Mouse (Mus musculus) liver, embryonic 13.5 days (tissue): ENCODE results near the gene Hist1h3i. TPM values are rescaled to one million over a fixed set of nuclear protein-coding genes. Genes with fewer than 3 reads are reported as not detected.
"Not testable (repeated sequence)": the region's sequence is repeated elsewhere in the genome, so short reads cannot be mapped to it uniquely, and the experiment has no call there.

Source experiments
- ATAC-seq: fragments of 200-750 bp; cut with Nextera tagmentation; 2 replicates; pipeline ENCODE4 v1.8.0; 2017; ENCODE audit warnings: low read depth, mild to moderate bottlenecking, moderate number of reproducible peaks, moderate library complexity
- DNase-seq: peaks from one replicate; pipeline ENCODE4 v3.0.0; 2022
- H3K27ac ChIP-seq: fragments of 300-500 bp; sonication (generic); 2 replicates; pipeline ENCODE4 v1.5.1; 2015; ENCODE audit warnings: moderate library complexity, mild to moderate bottlenecking, inconsistent platforms
- H3K27me3 ChIP-seq: fragments of 300-500 bp; sonication (generic); 2 replicates; pipeline ENCODE4 v1.6.1; 2015; ENCODE audit warnings: mild to moderate bottlenecking, inconsistent platforms
- H3K36me3 ChIP-seq: fragments of 300-500 bp; sonication (generic); 2 replicates; pipeline ENCODE4 v1.6.1; 2015; ENCODE audit warnings: mild to moderate bottlenecking, inconsistent platforms
- H3K4me1 ChIP-seq: fragments of 300-500 bp; sonication (generic); replicated peaks from 2 replicates; pipeline ENCODE4 v1.6.1; 2015; ENCODE audit warnings: inconsistent platforms
- H3K4me2 ChIP-seq: fragments of 300-500 bp; sonication (generic); 2 replicates; pipeline ENCODE4 v1.6.1; 2015; ENCODE audit warnings: inconsistent platforms, mild to moderate bottlenecking, moderate library complexity
- H3K4me3 ChIP-seq: fragments of 300-500 bp; sonication (generic); replicated peaks from 2 replicates; pipeline ENCODE4 v1.5.1; 2015; ENCODE audit warnings: mild to moderate bottlenecking, inconsistent platforms
- H3K9ac ChIP-seq: fragments of 300-500 bp; sonication (generic); 2 replicates; pipeline ENCODE4 v1.6.1; 2015; ENCODE audit warnings: mild to moderate bottlenecking, inconsistent platforms
- H3K9me3 ChIP-seq: fragments of 300-500 bp; sonication (generic); replicated peaks from 2 replicates; pipeline ENCODE4 v1.6.1; 2016; ENCODE audit warnings: inconsistent platforms
- WGBS: fragments of 180-500 bp; shearing (Covaris S2); methylation state at CpG from one replicate; pipeline ENCODE4 v1.1.7; 2015; ENCODE audit not compliant: insufficient replicate concordance; 5-methylcytosine and 5-hydroxymethylcytosine counted together
- polyA plus RNA-seq: library from polyadenylated mRNA; unstranded; fragments of >200 nt; fragmentation: Nextera tagmentation; extraction: Ambion mirVana; gene quantifications from 2 replicates; pipeline ENCODE4 v1.2.1, GENCODE M21; 2015

Gene Hist1h3i
- polyA plus RNA-seq, 1 experiment from 2014 or later = 194 TPM

DNA sequence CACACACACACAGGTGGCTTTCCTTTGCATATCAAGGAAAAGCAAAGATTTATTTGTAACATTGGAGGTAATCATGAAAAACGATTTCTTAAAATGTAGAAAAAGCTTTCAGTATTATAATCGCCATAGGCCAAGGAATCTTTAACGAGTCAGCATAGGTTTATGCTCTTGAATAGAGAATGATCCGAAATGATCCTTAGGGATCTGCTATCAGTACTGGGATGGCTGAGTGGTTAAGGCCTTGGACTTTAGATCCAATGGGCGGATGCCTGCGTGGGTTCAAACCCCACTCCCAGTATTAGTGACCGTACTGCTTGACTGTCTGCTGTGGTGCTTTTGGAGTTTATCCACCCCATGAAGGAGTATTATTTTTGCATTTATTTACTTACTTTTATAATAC is 12.4 kb upstream of the Hist1h3i start:
- Histone ChIP-seq H3K9me3 (no peaks in the 10 kb centered on the region), H3K4me3 (no peak overlapping the region), H3K4me1 (peaks cover 5% of the 10 kb centered on the region), H3K9ac (no peak overlapping the region), H3K27ac (no peak overlapping the region), H3K36me3 (no peaks in the 10 kb centered on the region), H3K4me2 (no peak overlapping the region), H3K27me3 (no peaks in the 10 kb centered on the region)
- ATAC-seq = no peak
- no peak for DNase-seq
- WGBS = 78% methylated on average over 7 of the region's 7 CpGs

DNA sequence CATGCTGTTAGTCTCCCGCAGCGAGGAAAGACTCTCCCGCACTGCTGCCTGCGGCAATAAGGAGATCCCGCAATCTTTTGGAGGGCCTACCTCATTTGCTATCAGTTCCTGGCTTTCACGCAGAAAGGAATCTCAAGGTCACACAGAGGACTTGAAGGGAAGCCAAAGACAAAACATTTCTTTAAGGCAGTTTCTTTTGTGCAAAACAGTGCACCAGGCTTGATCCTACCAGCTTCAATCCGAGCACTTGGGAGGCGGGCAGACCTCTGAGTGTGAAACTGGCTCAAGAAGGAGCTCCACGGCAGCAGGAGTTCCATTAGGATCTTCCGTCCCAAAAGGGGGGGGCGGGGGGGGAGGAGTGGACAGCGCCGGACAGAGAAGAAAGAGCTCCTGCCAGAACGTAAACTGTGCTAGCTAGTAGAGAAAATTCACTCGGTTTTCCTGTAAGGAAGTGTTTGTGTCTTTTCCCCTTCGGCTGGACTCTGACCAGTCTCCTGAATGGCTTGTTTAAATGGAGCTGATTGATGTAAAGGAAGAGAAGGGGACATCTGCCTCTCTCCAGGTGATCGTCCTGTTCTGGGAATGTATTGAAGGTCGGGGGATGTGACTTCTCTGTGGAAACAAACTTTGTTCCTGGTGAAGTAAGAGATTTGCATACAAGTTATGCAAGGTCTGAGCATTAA is 7.6 kb upstream of the Hist1h3i start:
- 33% methylated on average over 17 of the region's 18 CpGs for WGBS
- no peaks in the 10 kb centered on the region for H3K27me3 ChIP-seq
- H3K4me3 ChIP-seq = no peak overlapping the region
- no peaks in the 10 kb centered on the region for H3K36me3 ChIP-seq
- ATAC-seq (no peak), DNase-seq (no peak)
- no peak overlapping the region for H3K27ac ChIP-seq
- peak overlapping the region; percentile 52; the same call in 1 of the 2 replicates for H3K9ac ChIP-seq
- H3K4me2 ChIP-seq = peak overlapping the region; percentile 41
- H3K4me1 ChIP-seq = peaks cover 36% of the 10 kb centered on the region
- H3K9me3 ChIP-seq = no peaks in the 10 kb centered on the region

DNA sequence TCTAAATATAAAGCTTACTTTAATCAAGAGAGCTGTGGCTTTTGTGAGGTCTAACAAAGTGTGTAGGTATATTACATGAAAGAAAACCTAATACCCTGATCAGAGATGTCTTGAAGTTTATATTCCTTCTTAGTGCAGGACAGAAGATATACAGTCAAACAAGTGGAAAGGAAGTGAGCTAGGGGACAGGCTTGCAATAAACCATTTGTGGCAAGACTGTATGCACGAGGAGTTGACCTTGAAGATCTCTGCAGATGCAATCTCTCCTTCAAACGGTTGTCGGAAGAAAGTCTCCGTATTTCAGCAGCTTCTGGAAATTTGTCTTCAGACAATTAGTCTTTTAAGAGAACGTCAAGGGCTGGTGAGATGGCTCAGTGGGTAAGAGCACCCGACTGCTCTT is 6.8 kb upstream of the Hist1h3i start:
- ATAC-seq (no peak), DNase-seq (no peak)
- Histone ChIP-seq H3K27ac (peak overlapping the region; percentile 100), H3K27me3 (no peaks in the 10 kb centered on the region), H3K4me2 (0 out of 2 replicates have a peak overlapping the region, but pooled peaks have one; percentile 34), H3K36me3 (no peaks in the 10 kb centered on the region), H3K4me1 (peaks cover 44% of the 10 kb centered on the region), H3K9me3 (no peaks in the 10 kb centered on the region), H3K9ac (peak overlapping the region; percentile 81), H3K4me3 (no peak overlapping the region)
- WGBS = 39% methylated on average over 6 of the region's 6 CpGs

DNA sequence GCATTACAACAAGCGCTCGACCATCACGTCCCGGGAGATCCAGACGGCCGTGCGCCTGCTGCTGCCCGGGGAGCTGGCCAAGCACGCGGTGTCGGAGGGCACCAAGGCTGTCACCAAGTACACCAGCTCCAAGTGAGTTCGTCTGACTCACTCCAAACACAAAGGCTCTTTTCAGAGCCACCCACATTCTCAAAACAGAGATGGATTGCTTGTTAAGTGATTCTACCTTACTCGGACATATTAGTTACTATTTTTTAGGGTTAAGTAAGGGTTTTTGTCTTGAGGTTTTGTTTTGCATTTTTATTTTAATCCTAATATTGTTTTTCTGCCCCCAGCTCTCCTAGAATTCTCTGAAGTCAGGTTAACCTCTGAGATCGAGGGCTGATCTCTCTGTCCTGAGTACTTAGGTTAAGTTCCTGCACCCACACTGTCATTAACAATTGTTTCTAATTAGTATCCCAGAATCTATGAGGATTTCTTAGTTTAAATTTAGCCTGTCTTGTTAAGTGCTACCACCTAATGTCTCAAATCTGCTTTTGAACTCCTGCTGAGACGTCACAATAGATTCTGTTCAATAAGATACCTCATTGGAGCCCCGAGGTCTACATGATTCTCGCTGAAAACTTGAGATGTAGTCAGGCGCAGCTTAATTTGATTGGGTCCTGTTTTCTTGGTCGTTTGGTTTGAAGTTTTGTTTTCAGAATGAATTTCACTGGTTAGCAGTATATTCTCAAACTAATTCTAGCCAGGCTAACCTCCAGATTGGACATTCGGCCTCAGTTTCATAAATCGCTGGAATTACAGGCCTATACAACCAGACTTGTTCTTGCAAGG is 4.8 kb upstream of the Hist1h3i start:
- Histone ChIP-seq H3K36me3 (no peaks in the 10 kb centered on the region), H3K9me3 (no peaks in the 10 kb centered on the region), H3K27ac (peak overlapping the region; percentile 100), H3K4me1 (peaks cover 57% of the 10 kb centered on the region), H3K4me3 (peak overlapping the region; percentile 51), H3K9ac (peak overlapping the region; percentile 81), H3K27me3 (no peaks in the 10 kb centered on the region), H3K4me2 (peak overlapping the region; percentile 59)
- peak; percentile 17 for ATAC-seq
- peak; percentile 13 for DNase-seq
- 16% methylated on average over 18 of the region's 21 CpGs for WGBS

DNA sequence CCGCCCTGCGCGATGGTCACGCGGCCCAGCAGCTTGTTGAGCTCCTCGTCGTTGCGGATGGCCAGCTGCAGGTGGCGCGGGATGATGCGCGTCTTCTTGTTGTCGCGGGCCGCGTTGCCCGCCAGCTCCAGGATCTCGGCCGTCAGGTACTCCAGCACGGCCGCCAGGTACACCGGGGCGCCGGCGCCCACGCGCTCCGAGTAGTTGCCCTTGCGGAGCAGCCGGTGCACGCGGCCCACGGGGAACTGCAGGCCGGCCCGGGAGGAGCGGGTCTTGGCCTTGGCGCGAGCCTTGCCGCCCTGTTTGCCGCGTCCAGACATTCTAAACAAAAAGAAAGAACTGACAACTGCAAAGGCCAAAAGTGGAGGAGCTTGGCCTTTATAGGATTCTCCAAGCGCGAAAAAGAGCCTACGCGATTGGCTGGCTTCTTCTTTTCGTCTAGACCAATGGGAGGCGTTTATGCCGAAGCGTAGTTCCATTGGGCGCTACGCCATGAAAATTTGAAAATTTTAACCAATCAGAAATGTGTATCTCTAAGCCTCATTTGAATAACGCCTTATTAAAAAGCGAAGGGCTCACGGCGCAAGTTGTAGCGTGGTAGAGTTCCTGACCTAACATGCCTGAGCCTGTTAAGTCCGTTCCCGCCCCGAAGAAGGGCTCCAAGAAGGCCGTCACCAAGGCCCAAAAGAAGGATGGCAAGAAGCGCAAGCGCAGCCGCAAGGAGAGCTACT is 3.9 kb upstream of the Hist1h3i start, which contains the start of the genes Hist1h2an and Hist1h2bp:
Gene Hist1h2an (minus strand): TSS at position 320 of the 731 bp plus-strand sequence.
Gene Hist1h2bp (plus strand): TSS at position 563 of the 731 bp plus-strand sequence.
- H3K36me3 ChIP-seq, H3K9me3 ChIP-seq, H3K27me3 ChIP-seq: not testable (repeated sequence)
- Histone ChIP-seq H3K4me1 (peaks cover 59% of the 10 kb centered on the region), H3K4me3 (peak within 1 kb of the TSS; percentile 56), H3K27ac (peak within 1 kb of the TSS; percentile 100), H3K4me2 (peak within 1 kb of the TSS; percentile 70), H3K9ac (peak within 1 kb of the TSS; percentile 84)
- DNase-seq = peak; percentile 89
- ATAC-seq = peak; percentile 87
- WGBS = under 1% methylated on average over 32 of the region's 63 CpGs

DNA sequence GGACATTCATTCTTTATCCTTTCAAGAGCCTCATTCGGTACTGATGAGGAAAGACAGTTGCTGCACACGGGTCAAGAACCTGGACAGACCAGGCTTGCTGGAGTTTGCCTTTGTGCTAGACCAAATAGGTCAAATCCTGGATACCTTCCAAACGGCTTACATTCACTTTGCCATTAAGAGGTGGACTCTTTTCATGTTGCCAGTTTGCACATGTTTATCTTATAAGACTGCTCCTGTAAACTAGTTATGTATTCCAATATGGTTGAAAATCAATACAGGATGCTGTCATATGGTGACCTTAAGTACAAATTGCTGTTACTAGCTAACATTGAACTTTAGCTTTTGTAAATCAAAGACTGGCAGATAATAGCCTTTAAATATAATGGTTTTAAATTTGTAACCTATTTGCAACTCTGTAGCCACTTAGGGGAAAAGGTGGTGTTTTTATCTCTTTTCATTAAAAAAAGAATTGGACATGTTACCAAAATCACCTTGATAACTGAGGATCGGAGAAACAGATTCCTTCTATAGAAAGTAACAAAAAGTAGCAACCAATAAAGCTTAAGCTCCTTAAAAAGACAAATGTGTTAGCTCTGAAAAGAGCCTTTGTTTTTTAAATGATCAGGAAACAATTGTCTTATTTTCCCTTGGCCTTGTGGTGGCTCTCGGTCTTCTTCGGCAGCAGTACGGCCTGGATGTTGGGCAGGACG is 3.2 kb upstream of the Hist1h3i start:
- 6% methylated on average over 8 of the region's 8 CpGs for WGBS

DNA sequence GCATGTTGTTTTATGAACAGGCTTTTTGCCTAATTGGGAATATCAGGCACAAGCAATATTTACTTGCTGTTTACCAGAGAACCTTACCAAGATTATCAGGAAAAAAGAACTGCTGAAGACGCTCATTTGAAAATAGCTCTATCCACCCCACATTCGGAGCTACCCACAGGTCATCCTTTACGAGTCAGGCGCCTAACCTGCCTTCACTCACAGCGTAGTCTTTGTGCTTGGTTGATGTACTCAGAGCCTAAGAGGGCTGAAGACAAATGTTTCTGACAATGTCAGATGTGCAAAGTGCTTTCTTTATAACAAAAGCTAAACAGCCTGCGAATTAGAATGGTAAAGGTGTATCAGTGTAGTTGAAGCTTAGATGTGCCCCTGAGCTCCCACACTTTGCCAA is 1.1 kb upstream of the Hist1h3i start:
- WGBS = 59% methylated on average over 6 of the region's 6 CpGs
- peak overlapping the region; percentile 100 for H3K27ac ChIP-seq
- H3K9ac ChIP-seq = peak overlapping the region; percentile 84
- no peak for ATAC-seq
- H3K4me1 ChIP-seq = peaks cover 55% of the 10 kb centered on the region
- no peak for DNase-seq
- peak overlapping the region; percentile 74 for H3K4me2 ChIP-seq
- no peaks in the 10 kb centered on the region for H3K36me3 ChIP-seq
- no peaks in the 10 kb centered on the region for H3K9me3 ChIP-seq
- H3K27me3 ChIP-seq = no peaks in the 10 kb centered on the region
- H3K4me3 ChIP-seq = peak overlapping the region; percentile 60

More for the DNA sequence above, 3.2 kb upstream of the Hist1h3i start:
- Histone ChIP-seq H3K4me1 (peaks cover 63% of the 10 kb centered on the region), H3K4me2 (peak overlapping the region; percentile 70), H3K9ac (peak overlapping the region; percentile 84), H3K4me3 (peak overlapping the region; percentile 56), H3K36me3 (no peaks in the 10 kb centered on the region), H3K27me3 (no peaks in the 10 kb centered on the region), H3K9me3 (no peaks in the 10 kb centered on the region), H3K27ac (peak overlapping the region; percentile 100)
- ATAC-seq (no peak), DNase-seq (peak; percentile 27)

DNA sequence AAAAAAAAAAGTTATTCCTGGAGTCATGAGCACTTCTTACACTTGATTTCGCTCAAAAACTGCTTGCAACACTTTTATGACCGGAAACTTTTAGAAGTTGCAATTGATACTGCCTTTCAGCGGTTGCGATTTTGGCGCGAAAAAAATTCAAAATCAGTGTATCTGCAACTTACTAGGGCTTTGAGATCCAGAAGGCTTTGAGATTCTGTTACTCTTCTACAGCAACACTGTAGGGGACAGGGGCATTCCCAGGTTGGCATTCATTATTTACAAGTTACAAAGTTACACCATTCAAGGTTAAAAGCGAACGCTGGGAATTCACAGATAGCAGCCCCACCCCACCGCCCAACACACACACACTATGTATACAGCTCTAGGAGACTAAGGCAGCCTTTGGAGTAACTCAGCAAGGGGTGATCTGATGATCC is 578 bp upstream of the Hist1h3i start:
- peak overlapping the region; percentile 60 for H3K4me3 ChIP-seq
- WGBS = 3% methylated on average over 9 of the region's 9 CpGs
- peak overlapping the region; percentile 84 for H3K9ac ChIP-seq
- peak overlapping the region; percentile 74 for H3K4me2 ChIP-seq
- peaks cover 49% of the 10 kb centered on the region for H3K4me1 ChIP-seq
- DNase-seq (peak; percentile 44), ATAC-seq (no peak)
- peak overlapping the region; percentile 100 for H3K27ac ChIP-seq
- H3K27me3 ChIP-seq = no peaks in the 10 kb centered on the region
- no peaks in the 10 kb centered on the region for H3K9me3 ChIP-seq
- no peaks in the 10 kb centered on the region for H3K36me3 ChIP-seq

DNA sequence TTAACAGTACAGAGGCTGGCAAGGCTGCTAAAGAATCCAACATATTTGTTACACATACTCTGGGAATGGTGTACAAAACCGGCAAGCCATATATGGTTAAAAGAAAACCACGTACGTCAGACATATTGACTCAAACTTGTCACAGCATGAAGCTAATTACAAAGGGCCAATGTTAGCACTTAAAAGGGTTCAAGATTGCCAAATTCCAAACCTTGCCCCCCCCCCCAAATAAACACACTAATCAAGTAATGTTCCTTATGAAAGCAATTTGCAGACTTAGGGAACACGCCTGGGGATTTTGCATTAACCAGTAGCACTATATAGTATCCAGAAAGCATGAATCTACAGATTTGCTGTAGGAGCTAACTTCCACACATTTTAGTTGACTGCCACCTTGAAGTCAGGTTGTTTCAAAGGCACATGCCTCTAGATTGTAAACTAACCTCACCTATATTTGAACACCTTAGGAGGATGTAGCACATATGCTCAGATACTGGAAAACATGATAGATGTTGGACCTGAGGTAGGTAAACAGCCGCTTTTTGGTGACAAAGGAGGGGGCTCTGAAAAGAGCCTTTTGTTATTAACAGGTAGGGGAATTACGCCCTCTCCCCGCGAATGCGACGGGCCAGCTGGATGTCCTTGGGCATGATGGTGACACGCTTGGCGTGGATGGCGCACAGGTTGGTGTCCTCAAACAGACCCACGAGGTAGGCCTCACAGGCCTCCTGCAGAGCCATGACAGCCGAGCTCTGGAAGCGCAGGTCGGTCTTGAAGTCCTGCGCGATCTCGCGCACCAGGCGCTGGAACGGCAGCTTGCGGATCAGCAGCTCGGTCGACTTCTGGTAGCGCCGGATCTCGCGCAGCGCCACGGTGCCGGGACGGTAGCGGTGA is 562 bp downstream of the Hist1h3i start:
- peak overlapping the region; percentile 100 for H3K27ac ChIP-seq
- H3K4me3 ChIP-seq = peak overlapping the region; percentile 60
- WGBS = 1% methylated on average over 15 of the region's 35 CpGs
- ATAC-seq = peak; percentile 4
- peaks cover 47% of the 10 kb centered on the region for H3K4me1 ChIP-seq
- H3K27me3 ChIP-seq, H3K9me3 ChIP-seq, H3K36me3 ChIP-seq: not testable (repeated sequence)
- H3K9ac ChIP-seq = peak overlapping the region; percentile 78
- DNase-seq = peak; percentile 68
- peak overlapping the region; percentile 74 for H3K4me2 ChIP-seq

DNA sequence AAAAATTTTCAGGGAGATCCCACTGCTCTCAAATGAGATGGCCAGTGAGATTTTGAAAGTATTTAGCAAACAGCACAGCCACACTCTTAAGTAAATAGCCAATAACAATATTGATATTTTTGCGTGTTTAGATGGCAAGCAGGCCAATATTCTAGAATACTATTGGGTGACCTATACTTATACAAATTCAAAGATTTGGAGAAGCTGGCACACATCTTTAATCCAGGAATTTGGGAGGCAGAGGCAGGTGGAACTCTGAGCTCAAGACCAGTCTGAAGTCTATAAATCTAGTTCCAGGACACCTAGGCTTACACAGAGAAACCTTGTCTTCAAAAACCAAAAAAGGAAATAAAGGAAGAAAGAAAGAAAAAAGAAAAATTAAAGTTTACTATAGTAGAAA is 1.5 kb downstream of the Hist1h3i start:
- ATAC-seq (no peak), DNase-seq (no peak)
- Histone ChIP-seq H3K36me3 (no peaks in the 10 kb centered on the region), H3K9me3 (no peaks in the 10 kb centered on the region), H3K27ac (peak overlapping the region; percentile 100), H3K27me3 (no peaks in the 10 kb centered on the region), H3K4me1 (peaks cover 56% of the 10 kb centered on the region), H3K4me3 (peak overlapping the region; percentile 35; the same call in 1 of the 2 replicates), H3K9ac (peak overlapping the region; percentile 64), H3K4me2 (peak overlapping the region; percentile 74)
- 75% methylated on average over 1 of the region's 1 CpGs for WGBS
